In the genomic region with DNA sequence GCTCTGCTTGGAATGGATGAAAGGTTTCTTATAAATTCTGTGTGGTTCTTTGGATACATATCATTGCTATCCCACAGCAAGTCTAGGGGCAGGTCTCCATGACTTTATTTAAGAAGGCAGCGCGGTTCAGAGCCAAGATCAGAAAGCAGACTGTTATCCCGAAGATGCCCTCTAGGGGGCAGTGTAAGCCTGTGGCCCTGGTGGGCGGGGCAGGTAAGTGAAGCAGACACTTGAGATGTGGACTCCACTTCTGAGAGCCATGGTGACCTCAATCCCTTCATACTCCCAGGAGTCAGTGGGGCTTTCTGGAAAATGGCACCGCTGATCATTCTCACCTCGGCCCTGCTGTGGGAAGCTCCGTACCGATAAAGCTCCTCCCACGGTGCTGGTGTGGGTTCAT, we compare ENCODE assay signal across 9 mouse cellular contexts.
DNase-seq lines count a peak whose midpoint lies in the region; ATAC-seq and TF ChIP-seq lines count a peak whose summit lies in the region.
"Had no signal": no experiment of that assay in that cellular context is flagged by ENCODE, and none has a peak within 500 bp of the region (broad histone marks: within the 10 kb centered on the region; RNA-seq: fewer than 3 reads in every experiment).

No protein-coding gene starts in this region.

- TF ChIP-seq POLR2A in heart, adult 2 months (IDR thresholded peaks at IDR 0.05; ENCODE audit: insufficient read depth, low read depth, low read length) = no peak
- TF ChIP-seq POLR2A in ES-Bruce4 (IDR thresholded peaks at IDR 0.05; ENCODE audit: insufficient read depth, low read length) = no peak

- H3K4me2 ChIP-seq in heart, embryonic 12.5 days = no peak overlapping the region
- H3K4me2 ChIP-seq in lung, embryonic 14.5 days = no peak overlapping the region
- no peak overlapping the region for H3K4me2 ChIP-seq in hindbrain, embryonic 12.5 days (replicated peaks)
- H3K4me2 ChIP-seq: embryonic facial prominence, embryonic 12.5 days had no signal

- no peaks in the 10 kb centered on the region for H3K27me3 ChIP-seq in heart, adult 2 months (ENCODE audit: control insufficient read depth, insufficient read depth, low read length)
- H3K27me3 ChIP-seq in heart, embryonic 12.5 days (replicated peaks) = no peaks in the 10 kb centered on the region
- no peaks in the 10 kb centered on the region for H3K27me3 ChIP-seq in ES-Bruce4 (ENCODE audit: control insufficient read depth, insufficient read depth, low read length, poor library complexity, severe bottlenecking)
- H3K27me3 ChIP-seq in lung, embryonic 14.5 days (ENCODE audit: insufficient read depth, low read length) = no peaks in the 10 kb centered on the region
- no peaks in the 10 kb centered on the region for H3K27me3 ChIP-seq in hindbrain, embryonic 12.5 days
- H3K27me3 ChIP-seq: embryonic facial prominence, embryonic 12.5 days had no signal

- no peak overlapping the region for H3K9ac ChIP-seq in heart, adult 2 months (ENCODE audit: low read depth, low read length)
- no peak overlapping the region for H3K9ac ChIP-seq in heart, embryonic 12.5 days
- no peak overlapping the region for H3K9ac ChIP-seq in ES-Bruce4 (ENCODE audit: low read depth, poor library complexity, severe bottlenecking)
- H3K9ac ChIP-seq in lung, embryonic 14.5 days = no peak overlapping the region
- H3K9ac ChIP-seq in hindbrain, embryonic 12.5 days = no peak overlapping the region
- H3K9ac ChIP-seq: embryonic facial prominence, embryonic 12.5 days had no signal

- TF ChIP-seq CTCF in heart, adult 2 months (IDR thresholded peaks at IDR 0.05) = peak; percentile 82
- TF ChIP-seq CTCF in ES-Bruce4 (IDR thresholded peaks at IDR 0.05; ENCODE audit: low read depth, low read length) = peak; percentile 97
- TF ChIP-seq CTCF in lung, embryonic 14.5 days (IDR thresholded peaks at IDR 0.05; ENCODE audit: low read depth) = peak; percentile 85

- intact Hi-C loops in heart, adult 2 months (cut with DNase I) = loop anchor here (2.0 kb wide), 1 partner anchor 45 kb away; no protein-coding TSS in a partner anchor

- no peaks in the 10 kb centered on the region for H3K79me2 ChIP-seq in heart, adult 2 months (replicated peaks; ENCODE audit: control insufficient read depth, insufficient read depth, low read length)

- no peak overlapping the region for H3K4me3 ChIP-seq in heart, adult 2 months
- no peak overlapping the region for H3K4me3 ChIP-seq in heart, embryonic 12.5 days
- H3K4me3 ChIP-seq in ES-Bruce4 (ENCODE audit: low read depth, low read length) = peak overlapping the region; percentile 23; the same call in 1 of the 2 replicates
- H3K4me3 ChIP-seq in lung, embryonic 14.5 days (ENCODE audit: low read depth, low read length) = no peak overlapping the region
- H3K4me3 ChIP-seq in hindbrain, embryonic 12.5 days = no peak overlapping the region
- H3K4me3 ChIP-seq: embryonic facial prominence, embryonic 12.5 days had no signal

- ATAC-seq in heart, embryonic 12.5 days (ENCODE audit: insufficient number of reproducible peaks, low FRiP score) = no peak
- peak; percentile 73 to 83 for ATAC-seq in hematopoietic stem cell, adult 5-6 weeks (replicated peaks in 1 of 2; ENCODE audit: insufficient read depth in 1 of 2, low FRiP score in 2 of 2, low TSS enrichment in 1 of 2, low read depth in 1 of 2, poor library complexity in 2 of 2, severe bottlenecking in 2 of 2)
- peak; percentile 29; the same call in 1 of the 2 replicates for ATAC-seq in lung, embryonic 14.5 days (ENCODE audit: insufficient read depth)
- ATAC-seq in hindbrain, embryonic 12.5 days (ENCODE audit: low FRiP score) = no peak

- peak; percentile 28 to 61 for DNase-seq in heart, adult 2 months
- DNase-seq in embryo, embryonic 10.5 days (ENCODE audit: low spot score) = peak; percentile 78
- DNase-seq in lung, embryonic 14.5 days = peak; percentile 81
- peak; percentile 41 to 69 for DNase-seq in spleen, postnatal 10 days (ENCODE audit: low spot score in 2 of 2)

- no peak for TF ChIP-seq EP300 in heart, adult 2 months (IDR thresholded peaks at IDR 0.05; ENCODE audit: insufficient read depth, low read depth, low read length)
- no peak for TF ChIP-seq EP300 in ES-Bruce4 (IDR thresholded peaks at IDR 0.05; ENCODE audit: insufficient read depth, low read depth, low read length)

- H3K4me1 ChIP-seq in heart, adult 2 months (ENCODE audit: control insufficient read depth, insufficient read depth, low read length) = no peaks in the 10 kb centered on the region
- no peaks in the 10 kb centered on the region for H3K4me1 ChIP-seq in heart, embryonic 12.5 days (replicated peaks)
- peaks cover 4% of the 10 kb centered on the region for H3K4me1 ChIP-seq in ES-Bruce4 (ENCODE audit: control insufficient read depth, insufficient read depth, low read length)
- no peaks in the 10 kb centered on the region for H3K4me1 ChIP-seq in lung, embryonic 14.5 days (ENCODE audit: insufficient read depth)
- no peaks in the 10 kb centered on the region for H3K4me1 ChIP-seq in hindbrain, embryonic 12.5 days
- H3K4me1 ChIP-seq: embryonic facial prominence, embryonic 12.5 days had no signal

- peaks cover 5% of the 10 kb centered on the region; the same call in 1 of the 2 replicates for H3K9me3 ChIP-seq in heart, embryonic 12.5 days (replicated peaks)
- no peaks in the 10 kb centered on the region for H3K9me3 ChIP-seq in ES-Bruce4 (replicated peaks; ENCODE audit: control insufficient read depth, insufficient read depth, low read length, poor library complexity, severe bottlenecking)
- H3K9me3 ChIP-seq in lung, embryonic 14.5 days (ENCODE audit: low read depth, low read length) = no peaks in the 10 kb centered on the region
- no peaks in the 10 kb centered on the region; the same call in 1 of the 2 replicates for H3K9me3 ChIP-seq in hindbrain, embryonic 12.5 days (replicated peaks)
- H3K9me3 ChIP-seq: embryonic facial prominence, embryonic 12.5 days had no signal

- H3K36me3 ChIP-seq in heart, adult 2 months (ENCODE audit: control insufficient read depth, insufficient read depth, low read length) = no peaks in the 10 kb centered on the region
- no peaks in the 10 kb centered on the region for H3K36me3 ChIP-seq in heart, embryonic 12.5 days
- no peaks in the 10 kb centered on the region for H3K36me3 ChIP-seq in ES-Bruce4 (ENCODE audit: control insufficient read depth, insufficient read depth, low read length, poor library complexity, severe bottlenecking)
- H3K36me3 ChIP-seq in lung, embryonic 14.5 days (ENCODE audit: insufficient read depth) = no peaks in the 10 kb centered on the region
- H3K36me3 ChIP-seq in hindbrain, embryonic 12.5 days = no peaks in the 10 kb centered on the region
- H3K36me3 ChIP-seq: embryonic facial prominence, embryonic 12.5 days had no signal

- no peak overlapping the region for H3K27ac ChIP-seq in heart, adult 2 months
- no peak overlapping the region for H3K27ac ChIP-seq in heart, embryonic 12.5 days (ENCODE audit: poor library complexity, severe bottlenecking)
- H3K27ac ChIP-seq in ES-Bruce4 (ENCODE audit: insufficient read depth, low read length) = no peak overlapping the region
- no peak overlapping the region for H3K27ac ChIP-seq in lung, embryonic 14.5 days (ENCODE audit: low read depth)
- no peak overlapping the region for H3K27ac ChIP-seq in hindbrain, embryonic 12.5 days
- H3K27ac ChIP-seq: embryonic facial prominence, embryonic 12.5 days had no signal

- 30% methylated on average over 9 of the region's 9 CpGs for WGBS in heart, adult 2 months
- 25% methylated on average over 9 of the region's 9 CpGs for WGBS in heart, embryonic 12.5 days
- WGBS in lung, embryonic 14.5 days = 26% methylated on average over 9 of the region's 9 CpGs
- WGBS in hindbrain, embryonic 12.5 days = 44% methylated on average over 9 of the region's 9 CpGs

Comparison
In these comparisons a context has a peak if more than half of its experiments do, and no peak if none do; other contexts are left out.
1. ATAC-seq: peak in hematopoietic stem cell, adult 5-6 weeks (2 of 2) and lung, embryonic 14.5 days (single experiment); none in heart, embryonic 12.5 days (single experiment) and hindbrain, embryonic 12.5 days (single experiment).
2. Peak in every context shown above with its lines, with median percentiles within 50 percentile points of each other: DNase-seq and CTCF ChIP-seq.